Mouse (Mus musculus) activated CD4-positive, CD25-positive, alpha-beta regulatory T cell, adult 9 weeks (primary cell): ENCODE results near the gene Crybb1. TPM values are rescaled to one million over a fixed set of nuclear protein-coding genes. Genes with fewer than 3 reads are reported as not detected.

ENCODE experiments used
- polyA plus RNA-seq: library from polyadenylated mRNA; unstranded; fragments of 100-300 nt; shearing (Covaris generic); gene quantifications from one replicate; pipeline ENCODE4 v1.2.1, GENCODE M21; 2017

The Crybb1 gene
- not detected for polyA plus RNA-seq

DNA sequence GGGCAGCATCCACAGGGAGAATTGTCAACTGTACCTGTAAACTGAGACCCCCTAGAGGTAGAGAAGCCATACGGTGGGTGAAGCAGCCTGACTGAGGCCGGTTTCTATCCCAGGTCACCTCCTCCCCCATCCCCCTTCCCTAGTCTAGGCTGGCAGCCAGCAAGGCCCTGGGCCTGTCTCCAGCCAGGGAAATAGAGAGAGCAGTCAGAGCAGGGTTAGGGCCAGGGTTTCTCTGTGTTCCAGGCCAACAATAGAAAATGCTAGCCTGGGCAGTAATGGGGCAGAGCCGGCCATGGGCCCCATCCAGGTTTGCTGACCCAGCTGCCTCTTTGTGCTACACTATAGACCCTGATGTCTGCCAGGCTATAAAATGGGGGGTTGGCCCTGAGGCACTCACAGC is at the start of gene Crybb1:
Gene Crybb1 (plus strand): TSS at position 390 of the 400 bp plus-strand sequence.

DNA sequence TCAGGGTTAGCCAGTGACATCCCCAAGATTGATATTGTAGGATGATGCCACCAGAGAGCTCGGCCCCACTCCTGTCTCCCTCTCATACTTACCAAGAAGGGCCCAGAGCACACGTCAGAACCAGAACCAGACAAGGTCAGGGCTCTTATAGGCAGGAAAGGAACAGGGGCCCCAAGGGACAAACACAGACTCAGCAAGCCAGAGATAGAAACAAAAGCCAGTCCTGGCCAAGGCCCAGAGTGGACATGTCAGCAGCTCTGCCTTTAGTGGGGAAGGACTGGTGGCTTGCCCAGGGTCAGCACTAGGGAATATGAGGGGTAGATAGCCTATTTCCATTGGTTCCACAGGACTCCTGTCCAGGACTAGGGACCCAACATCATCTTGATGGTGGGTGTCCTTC is 3.2 kb upstream of the Crybb1 start, which contains the start of gene Cryba4:
Gene Cryba4 (minus strand): TSS at position 119 of the 400 bp plus-strand sequence.

DNA sequence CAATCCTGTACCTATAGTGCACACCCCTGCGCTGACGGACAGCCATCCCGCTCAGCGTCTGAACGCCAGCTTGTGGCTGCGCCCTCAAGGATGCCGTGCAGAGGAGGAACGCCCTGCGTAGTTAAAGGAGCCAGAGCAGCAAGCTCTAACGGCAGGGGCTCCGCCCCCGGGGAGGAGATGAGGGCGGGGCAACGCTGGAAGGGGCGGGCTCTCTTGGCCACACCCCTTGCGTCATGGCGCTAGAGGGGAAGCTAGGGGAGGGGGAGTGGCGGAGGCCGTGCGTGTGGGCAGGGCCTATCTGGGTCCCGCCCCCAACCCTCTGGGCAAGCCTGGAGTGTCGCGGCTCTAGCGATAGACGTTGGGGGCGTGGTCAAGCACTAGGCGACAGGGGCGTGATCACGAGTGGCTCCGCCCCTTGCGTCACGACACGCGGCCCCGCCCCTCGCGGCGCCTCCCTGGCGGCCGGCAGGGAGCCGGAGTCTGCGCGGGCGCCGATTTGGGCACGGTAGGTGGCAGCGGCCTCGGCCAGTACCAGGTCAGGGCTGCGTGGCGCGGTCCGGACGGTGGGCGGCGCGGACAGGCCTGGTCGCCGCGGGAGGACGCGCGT is 20.8 kb downstream of the Crybb1 start, which contains the start of gene Tpst2:
Gene Tpst2 (plus strand): TSS at position 425 of the 607 bp plus-strand sequence.

Other genes with a start within 250 kb of the Crybb1 start
- 0.64 TPM for gene Cryba4, start 3.3 kb upstream of the Crybb1 start, polyA plus RNA-seq
- gene Tpst2, start 20.9 kb downstream of the Crybb1 start, polyA plus RNA-seq, result 162 TPM
- 44.1 TPM for gene Tfip11, start 70.5 kb downstream of the Crybb1 start, polyA plus RNA-seq
- gene Srrd, start 87.2 kb downstream of the Crybb1 start, polyA plus RNA-seq, result 5.7 TPM
- 25.9 TPM for gene Hps4, start 87.3 kb downstream of the Crybb1 start, polyA plus RNA-seq
- gene Gm6583, start 100.2 kb downstream of the Crybb1 start, polyA plus RNA-seq, result 0.32 TPM
- 0.22 TPM for gene Asphd2, start 139.1 kb downstream of the Crybb1 start, polyA plus RNA-seq
- gene Gm6588, start 193.6 kb downstream of the Crybb1 start, polyA plus RNA-seq, result not detected